Mouse (Mus musculus) spleen, adult 2 months (tissue): ENCODE measurements around the gene Pard6a.

Experiments used
- CTCF ChIP-seq: fragments of 200-500 bp; IDR thresholded peaks from 2 replicates; pipeline ENCODE4 v1.5.1; 2011; ENCODE audit warnings: mild to moderate bottlenecking, inconsistent platforms; ENCODE audit not compliant: insufficient read depth, insufficient read length, insufficient replicate concordance; ENCODE audit errors: extremely low read depth
- POLR2A ChIP-seq: fragments of 200-500 bp; IDR thresholded peaks from 2 replicates; pipeline ENCODE4 v1.6.1; 2011; ENCODE audit warnings: low read depth, low read length, inconsistent platforms

- TF ChIP-seq CTCF, result no peak
- TF ChIP-seq POLR2A, result no peak
These were observed 1.9 kb downstream of the Pard6a start for GRCm38 (mm10) chr8:105702731-105703415.
